Mouse (Mus musculus) yolk sac, embryonic 10.5 days (tissue): ENCODE measurements at regions not wholly inside any gene's neighbourhood (a gene's known extent, or its start where the extent isn't known, plus 50 kb on each side); places are given as distances from the start of the nearest gene placed in this dataset.

ENCODE experiments used
- DNase-seq: peaks from one replicate; pipeline ENCODE4 v3.0.0-alpha.2; 2017; ENCODE audit warnings: low spot score

DNA sequence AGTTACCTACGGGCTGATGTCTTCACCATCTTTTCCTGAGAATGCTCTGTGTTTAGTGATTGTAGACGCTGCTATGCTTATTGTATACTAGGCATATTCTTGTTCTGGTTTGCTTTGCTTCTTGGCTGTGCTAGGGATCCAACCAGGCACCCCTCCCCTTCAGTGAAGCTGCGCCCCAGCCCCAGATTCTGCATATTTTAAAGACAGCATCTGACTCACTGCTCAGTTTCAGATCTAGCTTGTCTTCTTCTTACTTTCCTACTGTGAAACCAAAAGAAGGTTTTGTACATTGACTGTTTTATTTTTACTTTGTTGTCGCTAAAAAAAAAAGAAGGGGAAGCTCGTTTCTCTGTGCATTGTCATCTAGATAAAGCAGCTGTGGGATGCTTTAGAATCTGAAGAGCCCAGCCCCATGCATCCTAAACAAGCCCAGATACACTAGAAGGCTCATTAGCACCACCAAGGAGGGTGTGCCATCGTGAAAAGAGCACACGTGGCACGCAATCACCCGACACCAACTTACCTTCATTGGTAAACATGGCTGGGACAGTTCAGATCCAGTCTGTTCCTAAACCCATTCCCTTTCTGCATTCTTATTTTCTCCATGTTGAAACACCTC lies 83.7 kb upstream of the Phyhipl start:
- no peak for DNase-seq

DNA sequence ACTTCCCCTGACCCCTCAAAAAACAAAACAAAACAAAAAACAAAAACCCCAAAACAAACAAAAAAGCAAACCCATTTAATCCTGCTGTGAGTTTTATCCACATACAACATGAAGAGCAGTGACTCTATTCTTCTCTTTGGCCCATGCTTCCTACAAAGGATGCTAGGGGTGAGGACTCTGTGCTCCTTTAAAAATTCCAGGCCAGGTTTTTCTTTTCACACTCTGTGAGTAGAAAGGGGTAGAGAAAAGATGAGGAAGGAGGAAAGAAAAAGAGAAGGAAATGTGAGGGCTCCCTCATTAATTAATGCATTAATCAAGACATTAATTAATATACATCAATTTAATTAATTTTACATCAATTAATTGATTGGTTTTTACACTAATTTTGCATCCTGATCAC lies 82.9 kb upstream of the Phyhipl start:
- no peak for DNase-seq

DNA sequence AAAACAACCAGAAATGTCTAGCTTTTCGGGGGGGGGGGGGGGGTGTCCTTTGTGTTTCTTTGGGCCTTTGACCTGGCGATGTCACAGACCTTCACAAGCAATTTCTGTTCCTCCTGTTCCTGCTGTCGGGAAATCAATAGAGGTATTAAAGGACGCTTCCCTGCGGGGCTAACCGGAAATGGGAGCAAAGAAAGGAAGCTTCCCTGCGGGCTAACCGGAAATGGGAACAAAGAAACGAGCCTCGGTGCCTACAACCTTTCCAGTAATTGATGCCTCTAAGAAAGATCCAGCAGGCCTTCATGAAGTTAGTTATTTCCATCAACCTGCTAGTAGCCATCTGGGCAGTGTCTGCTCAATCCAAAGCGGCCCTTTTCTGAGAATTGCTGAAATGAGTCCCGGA lies 78.2 kb upstream of the Phyhipl start:
- DNase-seq: no peak

DNA sequence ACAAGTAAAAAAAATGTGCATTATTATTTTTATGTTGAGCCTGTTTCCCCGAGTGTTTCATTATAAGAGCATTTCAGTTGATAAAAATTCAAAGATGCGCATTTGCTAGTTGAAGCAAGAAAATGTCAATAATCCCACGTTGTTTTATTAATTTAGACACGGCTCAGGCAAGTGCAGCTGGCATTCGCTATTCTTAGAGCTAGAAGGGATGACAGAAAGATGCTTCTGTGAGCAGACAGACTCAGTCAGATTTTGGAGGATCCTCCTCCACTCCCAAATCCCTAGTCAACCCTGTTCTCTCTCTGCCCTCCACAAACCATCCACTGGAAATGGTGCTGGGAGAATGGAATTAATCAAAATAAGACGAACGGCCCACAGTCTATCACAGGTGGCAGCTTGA lies 77.7 kb upstream of the Phyhipl start:
- no peak for DNase-seq

DNA sequence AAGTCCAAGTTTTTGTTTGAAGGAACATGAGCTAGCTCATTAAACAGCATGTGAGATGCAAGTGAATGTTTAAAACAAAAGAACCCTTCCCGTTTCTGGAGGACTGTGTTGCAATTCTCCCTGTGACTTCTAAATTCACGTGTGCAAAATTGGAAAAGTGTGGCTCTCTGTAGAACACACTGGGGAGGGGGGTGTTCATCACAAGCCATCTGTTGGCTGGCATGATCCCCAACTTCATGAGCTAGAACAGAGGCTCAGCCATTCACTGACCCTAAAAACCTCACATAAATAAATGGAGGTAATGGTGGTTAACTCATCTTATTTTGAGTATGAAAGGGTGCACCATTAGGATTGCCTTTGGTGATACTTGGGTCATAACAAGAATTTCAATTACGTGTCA lies 69.3 kb upstream of the Phyhipl start:
- no peak for DNase-seq

DNA sequence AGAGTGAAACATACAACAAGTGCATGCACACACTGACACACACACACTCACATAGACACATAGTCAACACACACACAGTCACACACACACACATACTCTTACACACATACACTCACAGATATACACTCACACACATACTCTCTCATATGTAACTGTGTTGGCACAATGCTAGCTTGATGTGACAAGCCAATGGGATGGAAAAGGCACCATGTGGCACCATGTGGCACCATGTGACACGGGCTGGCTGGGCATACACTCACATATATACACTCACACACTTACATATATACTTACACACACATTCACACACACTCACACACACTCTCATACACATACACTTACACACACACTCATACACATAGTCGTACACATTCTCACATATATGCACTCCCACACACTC lies 67.0 kb upstream of the Phyhipl start:
- no peak for DNase-seq

DNA sequence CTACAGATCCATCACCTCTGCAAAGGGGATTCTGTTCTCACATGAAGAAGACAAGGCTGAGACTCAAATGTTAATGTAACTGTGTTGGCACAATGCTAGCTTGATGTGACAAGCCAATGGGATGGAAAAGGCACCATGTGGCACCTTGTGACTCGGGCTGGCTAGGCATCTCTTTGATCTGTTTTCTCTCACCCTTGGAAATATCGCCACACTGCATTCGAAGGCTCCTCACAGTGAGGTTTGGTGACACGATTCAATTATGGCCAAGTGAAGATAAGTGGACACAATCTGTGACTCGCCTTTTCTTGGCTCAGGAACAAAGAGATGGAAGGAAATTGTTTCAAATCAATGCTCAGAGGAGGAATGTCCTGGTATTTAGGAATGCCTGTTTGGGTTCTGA lies 66.6 kb upstream of the Phyhipl start:
- DNase-seq: no peak

DNA sequence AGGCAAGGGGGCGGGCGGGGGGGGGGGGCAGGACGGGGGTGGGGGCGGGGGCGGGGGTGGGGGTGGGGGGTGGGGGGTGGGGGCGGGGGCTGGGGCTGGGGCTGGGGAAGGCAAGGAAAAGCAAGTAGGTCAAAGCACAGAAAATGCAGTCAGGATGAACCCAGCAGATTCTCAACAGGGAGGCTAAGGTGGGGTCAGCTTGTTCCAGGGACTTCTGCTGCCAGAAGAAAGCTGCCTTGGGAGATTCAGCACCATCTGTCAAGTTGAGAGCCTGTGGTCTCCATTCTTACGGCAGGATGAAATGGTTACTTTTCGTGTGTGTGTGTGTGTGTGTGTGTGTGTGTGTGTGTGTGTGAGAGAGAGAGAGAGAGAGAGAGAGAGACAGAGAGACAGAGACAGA lies 61.7 kb upstream of the Phyhipl start:
- no peak for DNase-seq

DNA sequence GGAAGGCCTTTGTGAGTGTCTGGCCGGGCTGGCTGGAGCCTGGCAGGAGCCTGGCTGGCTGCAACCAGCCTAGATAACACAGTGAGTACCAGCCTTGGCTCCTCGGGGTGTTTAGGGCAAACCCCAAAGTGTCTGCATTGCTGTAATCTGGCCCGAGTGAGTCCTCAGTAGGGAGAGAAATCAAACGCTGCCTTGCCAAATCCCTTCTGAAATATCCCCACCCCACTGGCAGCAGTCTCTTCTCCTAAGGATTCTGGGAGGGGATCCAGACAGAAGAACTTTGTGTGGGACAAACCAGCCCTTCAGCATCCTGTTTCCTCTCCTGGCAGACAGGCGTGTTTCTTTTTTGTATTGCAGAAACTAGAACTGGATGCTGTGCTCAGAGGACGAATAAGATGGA lies 61.3 kb upstream of the Phyhipl start:
- no peak for DNase-seq

DNA sequence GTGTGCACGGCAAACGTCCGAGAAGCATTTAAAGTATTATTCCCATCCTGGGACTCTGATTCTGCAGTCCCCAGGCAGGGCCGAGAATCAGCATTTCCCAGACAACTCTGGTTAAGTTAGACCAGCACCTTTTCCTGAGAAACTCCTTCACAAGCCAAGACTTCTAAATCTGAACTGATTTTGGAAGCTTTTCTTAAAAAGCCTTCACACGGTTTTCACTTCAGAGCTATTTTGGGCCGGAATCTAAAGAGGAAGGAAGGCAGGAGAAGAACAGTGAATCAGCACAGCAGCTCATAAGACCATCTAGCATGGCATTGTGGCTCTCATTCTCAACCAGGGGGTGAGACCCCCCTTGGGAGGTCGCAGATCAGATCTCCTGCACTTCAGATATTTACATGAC lies 57.5 kb upstream of the Phyhipl start:
- DNase-seq: no peak

DNA sequence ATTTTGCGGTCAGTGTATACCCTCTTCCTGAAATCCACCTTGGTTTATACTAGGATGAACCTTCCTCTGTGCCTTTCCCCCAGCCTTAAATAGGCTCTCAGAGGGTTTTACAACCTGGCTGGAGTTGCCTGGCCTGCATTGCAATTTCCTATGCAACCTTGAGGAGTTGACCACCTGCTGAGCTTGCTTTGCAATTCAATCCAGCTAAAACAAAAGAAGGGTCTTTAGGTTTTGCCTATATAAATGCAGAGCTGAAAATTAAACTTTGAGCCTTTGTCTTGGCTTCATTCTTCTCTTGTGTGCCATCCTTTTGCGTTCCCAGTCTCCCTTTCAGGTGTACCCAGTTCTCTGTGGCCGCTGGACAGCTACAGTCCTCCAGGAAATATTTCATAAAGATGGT lies 53.0 kb upstream of the Phyhipl start:
- no peak for DNase-seq
